Mouse (Mus musculus) NIH3T3 (cell line): ENCODE measurements around the gene Proser3.
A peak's percentile ranks its signal among the peaks of the same experiment; 100 is the strongest.

Experiments
- DNase-seq: peaks from one replicate; pipeline ENCODE4 v3.0.0-alpha.2; 2012; ENCODE audit warnings: low read depth

Gene Proser3

GRCm38 (mm10) chr7:30552102-30553020 lies at the start of gene Proser3, which contains the start of gene Hspb6:
Proser3 (minus strand) TSS chr7:30552299.
Hspb6 (plus strand) TSS chr7:30552178.
- DNase-seq, result peak; percentile 100

GRCm38 (mm10) chr7:30600651-30601050 lies 48.6 kb upstream of the Proser3 start:
- no peak for DNase-seq

GRCm38 (mm10) chr7:30599933-30600353 lies 47.8 kb upstream of the Proser3 start:
- peak; percentile 37 for DNase-seq

GRCm38 (mm10) chr7:30598786-30599185 lies 46.7 kb upstream of the Proser3 start, which contains the start of gene Zbtb32:
Zbtb32 (minus strand) TSS chr7:30598909.
- no peak for DNase-seq

GRCm38 (mm10) chr7:30596811-30597210 lies 44.7 kb upstream of the Proser3 start:
- DNase-seq, result no peak

GRCm38 (mm10) chr7:30596093-30596492 lies 44.0 kb upstream of the Proser3 start:
- no peak for DNase-seq

GRCm38 (mm10) chr7:30594510-30595024 lies 42.5 kb upstream of the Proser3 start:
- no peak for DNase-seq

- no peak for DNase-seq
These were observed 41.7 kb upstream of the Proser3 start for GRCm38 (mm10) chr7:30593579-30594509.

- DNase-seq, result no peak
These were observed 40.8 kb upstream of the Proser3 start for GRCm38 (mm10) chr7:30592772-30593423.

GRCm38 (mm10) chr7:30591605-30591951 lies 39.5 kb upstream of the Proser3 start:
- no peak for DNase-seq

GRCm38 (mm10) chr7:30590927-30591604 lies 39.0 kb upstream of the Proser3 start:
- DNase-seq, result no peak

- peak; percentile 88 for DNase-seq
These were observed 37.6 kb upstream of the Proser3 start for GRCm38 (mm10) chr7:30589435-30590301.

- peak; percentile 98 for DNase-seq
These were observed 36.8 kb upstream of the Proser3 start, which contains the start of gene Kmt2b for GRCm38 (mm10) chr7:30588676-30589434. Kmt2b (minus strand) TSS chr7:30588726.

- peak; percentile 43 for DNase-seq
These were observed 36.0 kb upstream of the Proser3 start for GRCm38 (mm10) chr7:30587842-30588667.

GRCm38 (mm10) chr7:30586455-30587020 lies 34.4 kb upstream of the Proser3 start:
- no peak for DNase-seq

- DNase-seq, result no peak
These were observed 33.1 kb upstream of the Proser3 start for GRCm38 (mm10) chr7:30585170-30585569.

- DNase-seq, result no peak
These were observed 32.2 kb upstream of the Proser3 start for GRCm38 (mm10) chr7:30584339-30584738.

GRCm38 (mm10) chr7:30581547-30581946 lies 29.4 kb upstream of the Proser3 start:
- no peak for DNase-seq
